Mouse (Mus musculus): ENCODE data around the gene Hddc3. TPM values are rescaled to one million over a fixed set of nuclear protein-coding genes. Genes with fewer than 3 reads are reported as not detected.
"Not testable (repeated sequence)": the region's sequence is repeated elsewhere in the genome, so short reads cannot be mapped to it uniquely, and the experiment has no call there.

Gene Hddc3
- polyA plus RNA-seq, 1 experiment from 2014 or later = 25.4 TPM

DNA sequence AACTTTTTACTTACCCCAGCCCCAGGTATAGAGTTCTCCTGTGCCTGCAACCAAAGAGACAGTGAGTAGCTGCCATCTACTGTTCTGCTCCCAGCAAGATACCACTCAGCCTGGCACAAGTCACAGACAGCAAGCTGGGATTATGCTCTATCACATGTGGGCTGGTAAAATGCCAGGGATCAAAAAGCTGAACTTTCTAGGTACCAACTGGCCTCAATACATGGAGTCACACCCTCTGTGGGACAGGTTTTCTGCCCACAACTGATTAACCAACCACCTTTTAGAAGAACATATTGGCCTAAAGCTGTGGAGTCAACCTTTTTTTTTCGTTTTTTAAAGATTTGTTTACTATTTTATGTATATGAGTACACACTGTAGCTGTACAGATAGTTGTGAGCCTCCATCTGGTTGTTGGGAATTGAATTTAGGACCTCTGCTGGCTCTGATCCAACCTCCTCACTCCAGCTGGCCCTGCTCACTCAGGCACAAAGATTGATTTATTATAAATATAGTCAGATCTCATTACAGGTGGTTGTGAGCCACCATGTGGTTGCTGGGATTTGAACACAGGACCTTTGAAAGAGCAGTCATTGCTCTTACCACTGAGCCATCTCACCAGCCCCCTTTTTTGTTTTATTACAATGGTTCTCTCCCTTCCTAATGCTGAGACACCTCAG lies 25.3 kb upstream of the Hddc3 start:
- H3K36me3 ChIP-seq = peaks cover 56% of the 10 kb centered on the region
- 78% methylated on average over 1 of the region's 1 CpGs for WGBS
- H3K4me1 ChIP-seq = peaks cover 5% of the 10 kb centered on the region; the same call in 1 of the 2 replicates
- no peak overlapping the region for H3K9ac ChIP-seq
- H3K9me3 ChIP-seq (replicated peaks) = no peaks in the 10 kb centered on the region
- no peak overlapping the region for H3K27ac ChIP-seq (replicated peaks)
- H3K4me3 ChIP-seq (replicated peaks) = no peak overlapping the region
- no peaks in the 10 kb centered on the region for H3K27me3 ChIP-seq
- no peak for ATAC-seq (ENCODE audit: insufficient number of reproducible peaks, low FRiP score, low TSS enrichment, low read depth)
- H3K4me2 ChIP-seq (replicated peaks) = no peak overlapping the region

DNA sequence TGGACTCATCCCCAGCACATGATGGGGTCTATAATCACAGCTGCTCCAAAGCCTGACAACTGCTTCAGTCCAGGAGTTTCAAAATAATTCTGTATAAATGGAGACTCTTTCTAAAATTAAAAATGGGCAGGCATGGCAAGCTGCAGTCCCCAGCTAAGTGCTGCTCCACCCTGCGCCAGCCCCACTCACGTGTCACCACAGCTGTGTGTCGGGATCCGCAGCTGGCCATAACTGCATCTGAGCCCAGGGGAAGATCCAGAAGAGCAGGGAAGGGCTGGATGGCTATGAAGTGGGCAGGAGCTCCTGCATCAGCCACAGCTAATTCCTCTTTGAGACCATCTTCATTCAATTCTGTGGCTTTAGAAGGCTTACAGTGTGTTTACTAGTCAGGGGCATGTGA lies 24.2 kb upstream of the Hddc3 start:
- no peak for ATAC-seq (ENCODE audit: insufficient number of reproducible peaks, low FRiP score, low TSS enrichment, low read depth)
- Histone ChIP-seq H3K27me3 (no peaks in the 10 kb centered on the region), H3K4me3 (replicated peaks) (no peak overlapping the region), H3K27ac (replicated peaks) (peak overlapping the region; percentile 44), H3K4me2 (replicated peaks) (no peak overlapping the region), H3K9me3 (replicated peaks) (no peaks in the 10 kb centered on the region), H3K9ac (no peak overlapping the region), H3K4me1 (peaks cover 16% of the 10 kb centered on the region), H3K36me3 (peaks cover 45% of the 10 kb centered on the region)
- WGBS = 71% methylated on average over 4 of the region's 4 CpGs

DNA sequence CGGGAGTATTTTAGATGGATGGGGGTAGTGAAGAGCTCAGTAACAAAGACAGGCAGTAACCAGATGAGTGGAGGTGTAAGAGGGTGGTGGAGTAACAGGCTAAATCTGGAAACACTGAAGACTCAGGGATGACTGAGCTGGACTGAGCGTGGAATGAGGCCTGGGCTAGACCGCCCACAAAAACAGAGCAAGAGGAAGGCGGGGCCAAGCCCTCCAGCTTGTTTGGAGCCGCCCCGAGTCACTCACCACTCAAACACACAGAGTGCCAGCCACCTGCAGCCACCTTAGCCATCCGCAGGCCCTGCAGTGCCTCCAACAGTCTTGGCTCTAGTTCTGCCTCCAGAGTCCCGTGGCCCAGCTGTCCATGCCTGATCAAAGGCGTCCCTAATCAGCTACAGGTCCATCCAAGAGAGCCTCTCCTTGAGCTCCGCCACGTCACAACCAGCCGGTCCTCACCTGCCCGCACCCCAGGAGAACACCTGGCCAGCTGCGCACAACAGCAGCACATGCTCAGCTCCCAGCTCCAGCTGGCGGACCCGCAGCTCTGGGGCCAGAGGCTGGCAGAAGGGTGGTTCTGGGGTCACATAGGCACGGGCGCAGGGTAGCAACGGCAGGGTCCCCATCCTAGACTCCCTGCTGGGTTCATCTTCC lies 22.9 kb upstream of the Hddc3 start:
- Histone ChIP-seq H3K36me3 (peaks cover 34% of the 10 kb centered on the region), H3K27ac (replicated peaks) (no peak overlapping the region), H3K4me3 (replicated peaks) (no peak overlapping the region), H3K4me2 (replicated peaks) (no peak overlapping the region), H3K9me3 (replicated peaks) (no peaks in the 10 kb centered on the region), H3K4me1 (peaks cover 17% of the 10 kb centered on the region), H3K27me3 (no peaks in the 10 kb centered on the region), H3K9ac (no peak overlapping the region)
- ATAC-seq (ENCODE audit: insufficient number of reproducible peaks, low FRiP score, low TSS enrichment, low read depth) = no peak
- 74% methylated on average over 19 of the region's 19 CpGs for WGBS

DNA sequence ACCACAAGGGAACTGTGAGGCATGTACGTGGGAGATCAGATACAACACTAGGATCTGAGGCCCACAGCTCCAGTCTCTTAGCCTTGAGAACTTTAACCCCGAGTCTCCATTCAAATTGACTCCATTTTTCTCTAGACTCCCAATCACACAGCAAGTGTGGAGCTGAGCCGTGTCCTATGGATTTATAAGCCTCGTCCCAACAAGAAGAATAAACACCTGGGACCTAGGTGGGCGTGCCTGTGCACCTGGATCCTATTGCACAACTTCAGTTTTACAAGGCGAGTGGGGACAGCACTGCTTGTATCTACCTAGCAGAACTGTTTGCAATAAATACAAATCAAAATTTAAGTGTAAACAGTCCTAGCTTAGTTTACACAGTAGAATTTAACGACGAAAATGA lies 19.6 kb upstream of the Hddc3 start:
- ATAC-seq (ENCODE audit: insufficient number of reproducible peaks, low FRiP score, low TSS enrichment, low read depth) = no peak
- H3K27me3 ChIP-seq = no peaks in the 10 kb centered on the region
- peak overlapping the region; percentile 75 for H3K4me2 ChIP-seq (replicated peaks)
- H3K4me1 ChIP-seq = peaks cover 24% of the 10 kb centered on the region
- no peaks in the 10 kb centered on the region for H3K9me3 ChIP-seq (replicated peaks)
- H3K9ac ChIP-seq = peak overlapping the region; percentile 51
- peak overlapping the region; percentile 93; the same call in 1 of the 2 replicates for H3K27ac ChIP-seq (replicated peaks)
- peak overlapping the region; percentile 76 for H3K4me3 ChIP-seq (replicated peaks)
- 16% methylated on average over 8 of the region's 8 CpGs for WGBS
- peaks cover 44% of the 10 kb centered on the region for H3K36me3 ChIP-seq

DNA sequence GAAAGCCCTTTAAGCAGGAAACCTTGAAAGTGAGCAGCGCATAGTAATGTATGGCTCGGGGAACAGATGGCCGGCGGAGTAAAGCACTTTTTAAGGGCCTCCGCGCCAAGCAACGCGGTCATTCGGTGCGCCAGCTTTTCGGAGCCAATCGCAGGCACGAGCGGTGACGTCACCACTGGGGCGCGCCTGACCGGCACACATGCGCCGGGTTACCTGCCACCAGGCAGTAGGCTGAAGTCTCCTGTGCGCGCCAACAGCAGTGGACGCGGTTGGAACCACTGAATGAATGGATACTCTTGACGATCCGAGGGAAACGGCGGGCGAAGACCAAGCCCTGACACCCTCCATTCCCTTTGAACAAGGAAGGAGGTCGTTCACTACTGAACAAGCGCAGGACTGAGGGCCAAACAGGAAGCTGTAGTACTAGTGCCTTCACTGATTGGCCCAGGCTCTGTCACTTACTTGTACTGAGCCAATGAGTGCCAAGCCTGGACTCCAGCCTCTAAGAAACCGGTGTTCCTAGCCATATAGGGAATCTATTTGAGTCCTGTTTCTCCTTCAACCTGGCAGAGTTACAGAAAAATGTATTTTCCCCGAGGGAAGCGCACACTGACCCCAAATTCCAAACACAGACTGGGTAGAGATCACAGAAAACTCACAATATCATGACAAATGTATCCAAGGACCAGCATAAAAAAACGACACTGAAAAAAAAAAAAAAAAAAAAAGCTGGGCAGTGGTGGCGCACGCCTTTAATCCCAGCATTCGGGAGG lies 18.7 kb upstream of the Hddc3 start, which contains the start of gene Rccd1:
Rccd1 (minus strand) TSS at position 412 of the 773 bp plus-strand sequence.
- Histone ChIP-seq H3K27ac (replicated peaks) (peak within 1 kb of the TSS; percentile 93), H3K9ac (peak within 1 kb of the TSS; percentile 51), H3K36me3 (peaks cover 53% of the 10 kb centered on the region), H3K4me3 (replicated peaks) (peak within 1 kb of the TSS; percentile 76), H3K27me3 (no peaks in the 10 kb centered on the region), H3K9me3 (replicated peaks) (no peaks in the 10 kb centered on the region), H3K4me2 (replicated peaks) (peak within 1 kb of the TSS; percentile 75), H3K4me1 (peaks cover 24% of the 10 kb centered on the region)
- WGBS = 2% methylated on average over 38 of the region's 38 CpGs
- ATAC-seq (ENCODE audit: insufficient number of reproducible peaks, low FRiP score, low TSS enrichment, low read depth) = peak; percentile 99

DNA sequence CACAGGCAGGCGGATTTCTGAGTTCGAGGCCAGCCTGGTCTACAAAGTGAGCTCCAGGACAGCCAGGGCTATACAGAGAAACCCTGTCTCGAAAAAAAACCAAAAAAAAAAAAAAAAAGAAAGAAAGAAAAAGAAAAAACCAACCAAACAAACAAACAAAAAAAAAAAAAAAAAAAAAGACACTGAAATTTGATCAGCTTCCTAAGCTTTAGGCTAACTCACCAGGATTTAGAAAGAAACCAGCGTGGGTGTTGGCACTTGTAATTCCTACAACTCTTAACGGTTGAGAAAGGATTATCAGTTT lies 18.1 kb upstream of the Hddc3 start:
- WGBS = 28% methylated on average over 5 of the region's 5 CpGs
- H3K36me3 ChIP-seq = peaks cover 56% of the 10 kb centered on the region
- ATAC-seq (ENCODE audit: insufficient number of reproducible peaks, low FRiP score, low TSS enrichment, low read depth); H3K9ac ChIP-seq; H3K27me3 ChIP-seq; H3K9me3 ChIP-seq (replicated peaks): not testable (repeated sequence)
- peak overlapping the region; percentile 76; the same call in 1 of the 2 replicates for H3K4me3 ChIP-seq (replicated peaks)
- peaks cover 24% of the 10 kb centered on the region for H3K4me1 ChIP-seq
- peak overlapping the region; percentile 75 for H3K4me2 ChIP-seq (replicated peaks)
- H3K27ac ChIP-seq (replicated peaks) = peak overlapping the region; percentile 93

DNA sequence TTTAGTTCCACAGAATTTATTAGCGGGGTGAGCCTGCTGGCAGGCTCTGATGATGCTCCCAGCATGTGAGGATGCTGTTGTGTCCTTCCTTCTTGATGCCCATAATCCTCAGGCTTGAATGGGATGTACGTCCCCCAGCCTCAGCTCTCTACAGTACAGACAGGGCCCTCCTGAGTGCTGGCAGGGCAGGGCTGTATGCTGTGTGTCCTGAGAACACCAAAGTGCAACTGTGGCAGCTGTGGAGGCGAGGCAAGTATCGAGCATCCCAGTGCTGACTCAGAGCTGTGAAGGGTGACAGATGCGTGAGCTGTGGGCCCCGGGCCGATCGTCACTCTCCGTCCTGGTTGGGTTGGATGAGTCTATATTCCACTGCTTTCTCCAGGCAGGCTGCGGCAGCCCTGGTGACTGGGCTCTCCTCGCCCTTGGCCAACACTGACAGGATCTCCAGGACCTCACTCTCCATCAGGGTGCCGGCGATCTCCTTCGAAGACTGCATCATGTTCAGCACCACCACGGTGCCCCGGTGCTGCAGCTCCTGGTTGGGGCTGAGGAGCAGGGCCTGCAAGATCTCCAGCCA lies 17.5 kb upstream of the Hddc3 start:
- no peak for ATAC-seq (ENCODE audit: insufficient number of reproducible peaks, low FRiP score, low TSS enrichment, low read depth)
- Histone ChIP-seq H3K36me3 (peaks cover 56% of the 10 kb centered on the region), H3K9ac (no peak overlapping the region), H3K27me3 (no peaks in the 10 kb centered on the region), H3K4me3 (replicated peaks) (no peak overlapping the region), H3K4me1 (peaks cover 24% of the 10 kb centered on the region), H3K4me2 (replicated peaks) (no peak overlapping the region), H3K9me3 (replicated peaks) (no peaks in the 10 kb centered on the region), H3K27ac (replicated peaks) (peak overlapping the region; percentile 24)
- 91% methylated on average over 16 of the region's 16 CpGs for WGBS

DNA sequence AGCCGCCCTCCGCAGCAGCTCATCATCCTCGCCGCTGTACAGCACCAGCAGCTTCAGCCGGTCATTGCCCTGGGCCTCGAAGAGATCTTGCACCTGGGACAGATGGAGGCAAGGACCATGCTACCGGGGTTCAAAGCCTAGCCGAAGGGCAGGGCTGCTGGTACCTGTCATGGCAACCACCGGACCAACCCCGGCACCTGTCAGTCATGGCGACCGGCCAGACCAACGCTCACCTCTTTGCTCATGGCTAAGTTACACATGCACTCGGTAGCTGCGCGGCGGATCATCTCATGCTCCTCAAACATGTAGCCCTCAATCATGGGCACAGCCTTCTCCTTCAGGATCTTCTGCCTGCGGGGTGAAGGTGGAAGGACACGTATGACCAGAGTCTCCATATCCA lies 16.8 kb upstream of the Hddc3 start:
- ATAC-seq (ENCODE audit: insufficient number of reproducible peaks, low FRiP score, low TSS enrichment, low read depth) = no peak
- 95% methylated on average over 19 of the region's 19 CpGs for WGBS
- Histone ChIP-seq H3K9ac (no peak overlapping the region), H3K36me3 (peaks cover 62% of the 10 kb centered on the region), H3K9me3 (replicated peaks) (no peaks in the 10 kb centered on the region), H3K4me3 (replicated peaks) (no peak overlapping the region), H3K27ac (replicated peaks) (no peak overlapping the region), H3K27me3 (no peaks in the 10 kb centered on the region), H3K4me1 (peaks cover 24% of the 10 kb centered on the region), H3K4me2 (replicated peaks) (no peak overlapping the region)

DNA sequence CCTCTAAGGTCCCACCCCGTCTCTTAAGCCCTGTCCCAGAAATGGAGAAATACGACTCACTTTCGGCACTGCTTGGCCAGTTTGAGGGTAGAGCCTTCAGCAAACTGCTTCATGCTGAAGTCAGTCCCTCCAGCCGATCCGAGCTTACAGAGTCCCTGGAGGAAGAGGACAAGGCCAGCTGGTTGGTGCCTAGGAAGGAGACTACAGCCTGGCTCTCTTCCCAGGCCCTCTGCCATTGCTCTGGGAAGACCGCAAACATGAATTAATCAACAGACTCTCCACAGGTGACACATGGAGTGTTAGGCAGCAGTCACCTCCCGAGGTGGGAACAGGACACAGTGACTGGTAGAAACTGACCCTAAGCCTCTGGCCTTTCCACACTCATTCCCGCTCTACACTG lies 12.6 kb upstream of the Hddc3 start:
- Histone ChIP-seq H3K27me3 (no peaks in the 10 kb centered on the region), H3K4me2 (replicated peaks) (no peak overlapping the region), H3K36me3 (peaks cover 100% of the 10 kb centered on the region), H3K27ac (replicated peaks) (no peak overlapping the region), H3K4me1 (peaks cover 3% of the 10 kb centered on the region; the same call in 1 of the 2 replicates), H3K4me3 (replicated peaks) (no peak overlapping the region), H3K9me3 (replicated peaks) (no peaks in the 10 kb centered on the region), H3K9ac (no peak overlapping the region)
- 89% methylated on average over 8 of the region's 8 CpGs for WGBS
- no peak for ATAC-seq (ENCODE audit: insufficient number of reproducible peaks, low FRiP score, low TSS enrichment, low read depth)

DNA sequence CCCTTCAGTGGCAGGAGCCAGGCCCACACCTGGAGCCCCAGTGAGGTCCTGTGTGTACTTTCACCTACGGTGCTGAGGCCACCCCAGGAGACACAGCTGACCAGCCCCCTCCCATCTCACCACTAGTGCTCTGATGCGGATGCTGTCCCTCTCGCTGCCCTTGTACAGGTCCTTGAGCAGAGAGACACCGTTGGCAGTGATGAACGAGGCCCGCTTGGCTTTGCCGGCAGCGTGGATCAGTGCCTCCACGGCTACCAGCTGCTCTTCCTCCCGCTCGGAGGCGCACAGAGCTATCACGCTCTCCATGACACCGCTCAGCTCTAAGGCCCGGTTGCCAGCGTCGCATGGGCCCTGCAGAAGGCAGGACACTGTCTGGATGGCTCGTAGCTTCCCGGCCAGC lies 11.5 kb upstream of the Hddc3 start:
- H3K4me3 ChIP-seq (replicated peaks) = no peak overlapping the region
- H3K27me3 ChIP-seq = no peaks in the 10 kb centered on the region
- no peak overlapping the region for H3K4me2 ChIP-seq (replicated peaks)
- H3K9ac ChIP-seq = no peak overlapping the region
- H3K4me1 ChIP-seq = no peaks in the 10 kb centered on the region
- 96% methylated on average over 19 of the region's 19 CpGs for WGBS
- no peak for ATAC-seq (ENCODE audit: insufficient number of reproducible peaks, low FRiP score, low TSS enrichment, low read depth)
- no peak overlapping the region for H3K27ac ChIP-seq (replicated peaks)
- peaks cover 100% of the 10 kb centered on the region for H3K36me3 ChIP-seq
- H3K9me3 ChIP-seq (replicated peaks) = no peaks in the 10 kb centered on the region

DNA sequence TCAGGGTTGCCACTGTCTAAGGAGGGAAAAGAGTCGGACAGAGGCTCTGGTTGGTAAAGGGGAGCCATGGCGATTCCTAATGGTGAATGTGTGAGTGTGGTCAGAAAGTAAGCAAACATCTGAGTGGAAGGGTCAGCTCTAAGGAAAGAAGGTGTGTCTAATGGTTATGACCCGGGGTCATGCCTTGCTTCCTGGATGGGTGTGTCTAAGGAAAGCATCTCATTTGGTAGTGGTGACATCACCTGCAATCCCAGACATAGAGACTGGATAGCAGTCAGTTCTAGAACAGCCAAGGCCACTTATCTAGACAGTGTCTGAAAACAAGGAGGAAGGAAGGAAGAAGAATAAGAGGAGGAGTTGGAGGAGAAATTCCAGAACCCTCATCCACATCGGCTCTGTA lies 8.1 kb upstream of the Hddc3 start:
- no peak overlapping the region for H3K9ac ChIP-seq
- 86% methylated on average over 4 of the region's 4 CpGs for WGBS
- ATAC-seq (ENCODE audit: insufficient number of reproducible peaks, low FRiP score, low TSS enrichment, low read depth) = no peak
- no peaks in the 10 kb centered on the region for H3K27me3 ChIP-seq
- peaks cover 74% of the 10 kb centered on the region for H3K36me3 ChIP-seq
- H3K4me2 ChIP-seq (replicated peaks) = no peak overlapping the region
- no peak overlapping the region for H3K27ac ChIP-seq (replicated peaks)
- no peak overlapping the region for H3K4me3 ChIP-seq (replicated peaks)
- H3K9me3 ChIP-seq (replicated peaks) = no peaks in the 10 kb centered on the region
- H3K4me1 ChIP-seq = peaks cover 20% of the 10 kb centered on the region

Data from embryonic facial prominence, embryonic 15.5 days (tissue).